Comparison of ENCODE assay signal across 11 mouse cellular contexts in genomic region chr5:101539254-101539549, GRCm38 (mm10).
DNase-seq lines count a peak whose midpoint lies in the region; ATAC-seq lines count a peak whose summit lies in the region.
"Had no signal": no experiment of that assay in that cellular context is flagged by ENCODE, and none has a peak within 500 bp of the region (broad histone marks: within the 10 kb centered on the region; RNA-seq: fewer than 3 reads in every experiment).

No protein-coding gene starts in this region.

- no peak overlapping the region for H3K27ac ChIP-seq in heart, embryonic 14.5 days (replicated peaks in 1 of 2; ENCODE audit: control insufficient read depth in 1 of 2, insufficient read depth in 1 of 2, low read depth in 2 of 2, low read length in 2 of 2)
- H3K27ac ChIP-seq in lung, embryonic 15.5 days = no peak overlapping the region
- no peak overlapping the region for H3K27ac ChIP-seq in hindbrain, embryonic 12.5 days
- H3K27ac ChIP-seq in neural tube, embryonic 12.5 days = no peak overlapping the region

- H3K9ac ChIP-seq in heart, embryonic 14.5 days (ENCODE audit: low read length) = no peak overlapping the region
- no peak overlapping the region for H3K9ac ChIP-seq in lung, embryonic 15.5 days
- no peak overlapping the region for H3K9ac ChIP-seq in hindbrain, embryonic 12.5 days
- H3K9ac ChIP-seq in neural tube, embryonic 12.5 days = no peak overlapping the region
- H3K9ac ChIP-seq: forebrain, postnatal 0 days had no signal

- H3K4me2 ChIP-seq in heart, embryonic 14.5 days (ENCODE audit: low read length) = peak overlapping the region; percentile 67
- peak overlapping the region; percentile 0; the same call in 1 of the 2 replicates for H3K4me2 ChIP-seq in lung, embryonic 15.5 days
- peak overlapping the region; percentile 25; the same call in 1 of the 2 replicates for H3K4me2 ChIP-seq in hindbrain, embryonic 12.5 days (replicated peaks)
- peak overlapping the region; percentile 28; the same call in 1 of the 2 replicates for H3K4me2 ChIP-seq in neural tube, embryonic 12.5 days (replicated peaks)

- intact Hi-C loops in heart, postnatal 36 days (cut with DNase I) = no loop called here

- H3K27me3 ChIP-seq in heart, embryonic 14.5 days (ENCODE audit: control insufficient read depth, insufficient read depth, low read length) = peaks cover 58% of the 10 kb centered on the region
- H3K27me3 ChIP-seq in lung, embryonic 15.5 days = peaks cover 59% of the 10 kb centered on the region
- peaks cover 91% of the 10 kb centered on the region for H3K27me3 ChIP-seq in hindbrain, embryonic 12.5 days
- peaks cover 91% of the 10 kb centered on the region for H3K27me3 ChIP-seq in neural tube, embryonic 12.5 days (replicated peaks)

- H3K9me3 ChIP-seq in heart, embryonic 14.5 days (ENCODE audit: control insufficient read depth, low read length) = no peaks in the 10 kb centered on the region
- H3K9me3 ChIP-seq in lung, embryonic 15.5 days = no peaks in the 10 kb centered on the region
- no peaks in the 10 kb centered on the region for H3K9me3 ChIP-seq in hindbrain, embryonic 12.5 days (replicated peaks)
- H3K9me3 ChIP-seq in neural tube, embryonic 12.5 days = no peaks in the 10 kb centered on the region

- no peak for ATAC-seq in heart, embryonic 14.5 days (ENCODE audit: insufficient number of reproducible peaks, insufficient read depth, low FRiP score, low read depth)
- ATAC-seq in lung, embryonic 15.5 days (ENCODE audit: borderline replicate concordance, extremely low read depth, low FRiP score, low TSS enrichment) = no peak
- no peak for ATAC-seq in hindbrain, embryonic 12.5 days (ENCODE audit: low FRiP score)
- no peak for ATAC-seq in neural tube, embryonic 12.5 days (ENCODE audit: low FRiP score, low read depth)
- ATAC-seq: forebrain, postnatal 0 days had no signal

- H3K4me1 ChIP-seq in heart, embryonic 14.5 days (ENCODE audit: control insufficient read depth in 2 of 2, insufficient read depth in 2 of 2, low read length in 2 of 2) = peaks cover 0 to 3% of the 10 kb centered on the region in 2 experiments; a peak in 2 of 4 replicates
- 0 out of 2 replicates have a peak, but pooled peaks cover 5% of the 10 kb centered on the region for H3K4me1 ChIP-seq in lung, embryonic 15.5 days
- H3K4me1 ChIP-seq in hindbrain, embryonic 12.5 days = peaks cover 18% of the 10 kb centered on the region
- H3K4me1 ChIP-seq in neural tube, embryonic 12.5 days = peaks cover 16% of the 10 kb centered on the region

- no peak for DNase-seq in heart, postnatal 36 days
- no peak for DNase-seq in lung, postnatal 36 days
- DNase-seq in thymus, postnatal 0 days (ENCODE audit: low spot score) = no peak
- DNase-seq: cerebellum, adult 8-10 months; forebrain, postnatal 0 days; right cerebral cortex, postnatal 14 days; thymus, postnatal 25 days had no signal

- H3K4me3 ChIP-seq in heart, embryonic 14.5 days (ENCODE audit: control insufficient read depth in 1 of 2, insufficient read depth in 1 of 2, low read depth in 1 of 2, low read length in 2 of 2) = peak overlapping the region in 1 of 2 experiments; percentile 4; a peak in 1 of 4 replicates
- H3K4me3 ChIP-seq in lung, embryonic 15.5 days = 0 out of 2 replicates have a peak overlapping the region, but pooled peaks have one; percentile 1
- H3K4me3 ChIP-seq in hindbrain, embryonic 12.5 days = no peak overlapping the region
- H3K4me3 ChIP-seq in neural tube, embryonic 12.5 days = no peak overlapping the region

- no peaks in the 10 kb centered on the region for H3K36me3 ChIP-seq in heart, embryonic 14.5 days (ENCODE audit: control insufficient read depth, insufficient read depth, low read length)
- no peaks in the 10 kb centered on the region for H3K36me3 ChIP-seq in lung, embryonic 15.5 days
- H3K36me3 ChIP-seq in hindbrain, embryonic 12.5 days = no peaks in the 10 kb centered on the region
- no peaks in the 10 kb centered on the region for H3K36me3 ChIP-seq in neural tube, embryonic 12.5 days

- 6% methylated on average over 10 of the region's 10 CpGs for WGBS in heart, embryonic 14.5 days
- WGBS in lung, embryonic 15.5 days = 17% methylated on average over 10 of the region's 10 CpGs
- 8% methylated on average over 10 of the region's 10 CpGs for WGBS in hindbrain, embryonic 12.5 days
- WGBS in neural tube, embryonic 12.5 days = 5% methylated on average over 10 of the region's 10 CpGs

Comparison
In these comparisons a context has a peak if more than half of its experiments do, and no peak if none do; other contexts are left out.
1. H3K4me2 ChIP-seq: peak in every context shown above with its lines; median percentile 67 in heart, embryonic 14.5 days; 28 in neural tube, embryonic 12.5 days; 25 in hindbrain, embryonic 12.5 days; 0 in lung, embryonic 15.5 days.